Mouse (Mus musculus) stomach, embryonic 16.5 days (tissue): ENCODE data around the gene Lrrc42. TPM values are rescaled to one million over a fixed set of nuclear protein-coding genes. Genes with fewer than 3 reads are reported as not detected.

Experiments used
- ATAC-seq: fragments of 200-750 bp; cut with Nextera tagmentation; 2 replicates; pipeline ENCODE4 v1.8.0; 2017; ENCODE audit warnings: moderate number of reproducible peaks, moderate TSS enrichment; ENCODE audit not compliant: insufficient read depth, low FRiP score
- H3K27ac ChIP-seq: fragments of 300-500 bp; sonication (generic); 2 replicates; pipeline ENCODE4 v1.5.1; 2014; ENCODE audit warnings: low read length
- H3K27me3 ChIP-seq: fragments of 300-500 bp; sonication (generic); 2 replicates; pipeline ENCODE4 v1.6.1; 2014; ENCODE audit warnings: low read length, control low read depth, mixed read lengths; ENCODE audit not compliant: control insufficient read depth, insufficient read depth
- H3K36me3 ChIP-seq: fragments of 300-500 bp; sonication (generic); 2 replicates; pipeline ENCODE4 v1.6.1; 2014; ENCODE audit warnings: low read length; ENCODE audit not compliant: control insufficient read depth, insufficient read depth
- H3K4me1 ChIP-seq: fragments of 300-500 bp; sonication (generic); 2 replicates; pipeline ENCODE4 v1.6.1; 2014; ENCODE audit warnings: low read length, control low read depth, mixed read lengths; ENCODE audit not compliant: control insufficient read depth, insufficient read depth
- H3K4me2 ChIP-seq: fragments of 300-500 bp; sonication (generic); 2 replicates; pipeline ENCODE4 v1.6.1; 2014; ENCODE audit warnings: low read depth, low read length, mixed read lengths
- H3K4me3 ChIP-seq: fragments of 300-500 bp; sonication (generic); replicated peaks from 2 replicates; pipeline ENCODE4 v1.5.1; 2014; ENCODE audit warnings: mild to moderate bottlenecking, low read length
- H3K9ac ChIP-seq: fragments of 300-500 bp; sonication (generic); 2 replicates; pipeline ENCODE4 v1.6.1; 2014; ENCODE audit warnings: low read length
- H3K9me3 ChIP-seq: fragments of 300-500 bp; sonication (generic); replicated peaks from 2 replicates; pipeline ENCODE4 v1.6.1; 2016; ENCODE audit warnings: low read length, control low read depth; ENCODE audit not compliant: control insufficient read depth
- WGBS: fragments of 180-500 bp; shearing (Covaris S2); extraction: QIAGEN DNeasy Blood & Tissue Kit; methylation state at CpG from one replicate; pipeline ENCODE4 v1.1.7; 2014; 5-methylcytosine and 5-hydroxymethylcytosine counted together
- polyA plus RNA-seq: library from polyadenylated mRNA; unstranded; fragments of >200 nt; fragmentation: Nextera tagmentation; extraction: Ambion mirVana; gene quantifications from 2 replicates; pipeline ENCODE4 v1.2.1, GENCODE M21; 2015

The Lrrc42 gene
- polyA plus RNA-seq, 1 experiment from 2014 or later, result 52.7 TPM

DNA sequence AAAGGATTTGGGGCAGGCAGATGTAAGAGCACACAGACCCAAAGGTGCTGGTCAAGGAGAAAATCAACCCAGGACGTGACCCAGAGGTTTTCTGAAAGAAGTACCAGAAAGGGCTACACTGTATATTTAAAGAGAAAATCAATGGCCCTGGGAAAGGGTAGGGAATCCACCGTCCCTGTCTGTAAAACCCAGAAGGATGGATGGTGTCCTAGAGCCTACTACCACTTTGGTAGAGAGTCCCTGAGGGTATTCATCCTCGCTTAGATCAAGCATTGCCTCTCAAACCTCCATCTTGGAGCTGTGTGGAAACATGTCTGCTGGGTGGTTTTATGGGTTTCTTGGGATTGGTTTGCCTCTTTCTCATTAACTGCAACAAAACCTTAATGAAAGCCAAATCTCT is 1.1 kb upstream of the Lrrc42 start:
- Histone ChIP-seq H3K4me3 (peak overlapping the region; percentile 78), H3K9ac (peak overlapping the region; percentile 91), H3K4me2 (peak overlapping the region; percentile 67), H3K36me3 (no peaks in the 10 kb centered on the region), H3K27ac (peak overlapping the region; percentile 79; the same call in 1 of the 2 replicates), H3K27me3 (no peaks in the 10 kb centered on the region), H3K4me1 (peaks cover 14% of the 10 kb centered on the region), H3K9me3 (no peaks in the 10 kb centered on the region)
- 37% methylated on average over 3 of the region's 3 CpGs for WGBS
- no peak for ATAC-seq

DNA sequence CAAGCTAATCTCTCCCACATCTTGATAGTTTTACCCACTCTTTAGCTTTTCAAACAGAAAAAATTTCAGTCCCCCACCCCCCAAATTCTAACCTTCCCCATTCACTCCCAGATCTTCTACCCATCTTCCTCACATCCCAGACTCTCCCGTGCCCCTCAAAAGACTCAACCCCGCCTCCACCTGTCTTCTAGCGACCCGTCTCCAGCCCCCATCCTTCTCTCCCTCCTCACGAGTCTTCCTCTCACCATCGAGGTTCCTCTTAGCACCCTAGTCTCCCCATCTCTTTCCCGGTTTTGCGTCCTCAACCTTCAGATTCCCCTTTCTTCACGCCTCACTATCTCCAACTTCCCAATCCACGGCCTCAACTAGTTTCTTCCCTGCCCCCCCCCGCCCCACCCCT is 810 bp downstream of the Lrrc42 start:
- H3K27ac ChIP-seq, result peak overlapping the region; percentile 70; the same call in 1 of the 2 replicates
- no peaks in the 10 kb centered on the region for H3K9me3 ChIP-seq
- no peaks in the 10 kb centered on the region for H3K36me3 ChIP-seq
- WGBS, result 2% methylated on average over 11 of the region's 11 CpGs
- peak overlapping the region; percentile 82 for H3K4me2 ChIP-seq
- H3K4me1 ChIP-seq, result peaks cover 19% of the 10 kb centered on the region
- H3K27me3 ChIP-seq, result no peaks in the 10 kb centered on the region
- H3K9ac ChIP-seq, result peak overlapping the region; percentile 91
- H3K4me3 ChIP-seq, result peak overlapping the region; percentile 78
- ATAC-seq, result no peak

DNA sequence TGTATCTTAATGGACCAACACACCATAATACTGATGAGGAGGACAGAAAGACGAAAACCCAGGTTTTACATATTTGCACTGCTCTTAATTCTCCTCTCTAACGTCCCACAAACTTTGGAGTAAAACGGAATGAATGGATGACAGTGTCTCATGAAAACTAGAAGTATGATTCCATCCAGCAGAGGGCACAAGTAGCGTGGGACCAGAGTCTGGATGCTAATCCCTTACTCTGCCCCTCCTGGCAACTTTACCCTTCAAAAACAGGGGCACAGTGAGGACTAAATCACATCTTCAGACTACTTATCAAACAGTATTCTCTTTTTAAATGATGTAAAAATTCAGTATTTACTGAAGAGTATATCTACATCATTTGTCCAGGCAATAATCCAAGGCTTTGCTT is 2.8 kb downstream of the Lrrc42 start:
- Histone ChIP-seq H3K4me1 (peaks cover 26% of the 10 kb centered on the region), H3K9me3 (no peaks in the 10 kb centered on the region), H3K4me3 (no peak overlapping the region), H3K27ac (no peak overlapping the region), H3K9ac (no peak overlapping the region), H3K36me3 (no peaks in the 10 kb centered on the region), H3K4me2 (no peak overlapping the region), H3K27me3 (no peaks in the 10 kb centered on the region)
- no peak for ATAC-seq
- 26% methylated on average over 4 of the region's 4 CpGs for WGBS

DNA sequence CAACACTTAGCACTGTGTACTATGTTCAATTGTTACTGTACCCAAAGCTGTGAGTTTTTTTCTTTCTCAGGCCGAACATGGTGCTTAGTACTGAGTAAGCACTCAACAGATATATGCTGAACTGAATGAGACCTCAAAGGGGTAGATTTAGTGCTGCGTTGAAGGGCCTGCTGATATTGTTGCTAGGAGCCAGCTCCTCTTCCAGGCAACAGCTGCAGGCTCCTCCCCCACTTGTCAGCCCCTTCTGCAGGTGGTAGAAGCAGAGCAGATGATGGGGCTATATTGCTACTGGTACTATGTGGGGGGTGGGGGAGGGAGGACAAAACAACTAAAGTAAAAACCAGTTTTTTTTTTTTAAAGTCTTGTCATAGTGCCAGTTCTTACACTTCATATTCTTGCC is 3.9 kb downstream of the Lrrc42 start:
- H3K9me3 ChIP-seq, result no peaks in the 10 kb centered on the region
- peaks cover 30% of the 10 kb centered on the region for H3K4me1 ChIP-seq
- H3K36me3 ChIP-seq, result no peaks in the 10 kb centered on the region
- no peak overlapping the region for H3K4me2 ChIP-seq
- no peak overlapping the region for H3K4me3 ChIP-seq
- no peak overlapping the region for H3K9ac ChIP-seq
- H3K27me3 ChIP-seq, result no peaks in the 10 kb centered on the region
- ATAC-seq, result no peak
- H3K27ac ChIP-seq, result no peak overlapping the region
- WGBS, result 46% methylated on average over 2 of the region's 2 CpGs

DNA sequence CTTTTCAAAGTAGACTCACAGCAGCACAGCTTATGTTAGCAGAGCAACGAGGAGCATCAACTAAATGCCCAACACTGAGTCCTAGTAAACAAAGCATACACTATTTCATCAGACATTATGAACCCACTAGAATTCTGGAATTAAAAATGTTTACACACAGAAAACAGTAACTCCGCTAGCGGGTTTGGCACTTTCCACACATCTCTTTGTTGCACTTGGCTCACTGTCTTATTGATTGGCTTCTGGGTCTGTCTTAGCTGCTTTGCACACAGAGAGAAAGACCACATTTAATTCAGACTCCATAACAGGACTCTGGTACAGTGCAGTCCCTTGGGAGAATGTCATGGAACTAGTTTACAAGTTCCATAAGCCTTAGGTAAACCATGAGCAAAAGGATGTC is 5.3 kb downstream of the Lrrc42 start:
- no peaks in the 10 kb centered on the region for H3K27me3 ChIP-seq
- H3K4me2 ChIP-seq, result no peak overlapping the region
- no peak overlapping the region for H3K4me3 ChIP-seq
- 71% methylated on average over 3 of the region's 3 CpGs for WGBS
- H3K36me3 ChIP-seq, result no peaks in the 10 kb centered on the region
- H3K4me1 ChIP-seq, result peaks cover 33% of the 10 kb centered on the region
- no peak overlapping the region for H3K27ac ChIP-seq
- H3K9ac ChIP-seq, result no peak overlapping the region
- no peaks in the 10 kb centered on the region for H3K9me3 ChIP-seq
- ATAC-seq, result no peak

DNA sequence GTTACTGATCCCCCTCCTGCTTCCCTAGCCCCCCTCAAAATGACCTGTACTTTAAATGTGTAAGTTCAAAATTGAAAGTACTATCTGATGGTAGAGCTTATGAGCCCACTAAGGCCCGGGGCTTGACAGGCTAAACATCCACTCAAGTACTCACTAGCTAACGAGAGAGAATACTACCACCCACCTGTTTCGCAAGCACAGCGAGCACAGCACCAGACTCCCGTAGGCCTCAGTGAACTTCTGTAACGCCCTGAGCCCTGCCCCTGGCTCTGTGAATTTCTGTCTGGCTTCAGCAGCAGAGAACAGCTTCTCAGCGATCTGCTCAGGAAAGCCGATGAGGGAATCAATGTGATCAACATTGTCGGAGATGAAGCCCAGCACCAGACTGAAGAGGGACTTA is 6.2 kb downstream of the Lrrc42 start:
- Histone ChIP-seq H3K36me3 (no peaks in the 10 kb centered on the region), H3K4me1 (peaks cover 29% of the 10 kb centered on the region), H3K4me3 (no peak overlapping the region), H3K9me3 (no peaks in the 10 kb centered on the region), H3K4me2 (no peak overlapping the region), H3K9ac (no peak overlapping the region), H3K27me3 (no peaks in the 10 kb centered on the region), H3K27ac (no peak overlapping the region)
- WGBS, result 76% methylated on average over 9 of the region's 9 CpGs
- no peak for ATAC-seq

DNA sequence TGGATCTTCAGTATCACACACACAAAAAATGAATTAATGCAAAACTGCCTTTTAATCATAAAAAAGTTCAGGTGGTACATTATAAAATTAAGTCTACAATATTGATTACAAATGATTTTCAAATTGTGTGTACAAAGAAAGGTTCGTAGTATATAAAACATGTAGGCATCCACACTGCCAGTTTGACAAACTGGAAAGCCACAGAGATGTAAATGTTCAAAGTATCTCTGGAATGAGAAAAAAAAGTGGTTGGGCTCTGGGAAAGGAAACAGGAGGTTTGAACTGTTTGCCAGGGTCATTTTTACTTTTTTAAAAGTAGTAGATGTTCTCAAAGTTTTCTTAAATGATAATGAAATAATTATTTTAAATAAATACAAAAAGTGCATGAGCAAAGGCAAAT is 7.3 kb downstream of the Lrrc42 start:
- Histone ChIP-seq H3K9ac (no peak overlapping the region), H3K4me1 (peaks cover 26% of the 10 kb centered on the region), H3K27me3 (no peaks in the 10 kb centered on the region), H3K9me3 (no peaks in the 10 kb centered on the region), H3K4me2 (no peak overlapping the region), H3K36me3 (no peaks in the 10 kb centered on the region), H3K27ac (peak overlapping the region; percentile 69), H3K4me3 (no peak overlapping the region)
- WGBS, result 30% methylated on average over 1 of the region's 1 CpGs
- ATAC-seq, result no peak

DNA sequence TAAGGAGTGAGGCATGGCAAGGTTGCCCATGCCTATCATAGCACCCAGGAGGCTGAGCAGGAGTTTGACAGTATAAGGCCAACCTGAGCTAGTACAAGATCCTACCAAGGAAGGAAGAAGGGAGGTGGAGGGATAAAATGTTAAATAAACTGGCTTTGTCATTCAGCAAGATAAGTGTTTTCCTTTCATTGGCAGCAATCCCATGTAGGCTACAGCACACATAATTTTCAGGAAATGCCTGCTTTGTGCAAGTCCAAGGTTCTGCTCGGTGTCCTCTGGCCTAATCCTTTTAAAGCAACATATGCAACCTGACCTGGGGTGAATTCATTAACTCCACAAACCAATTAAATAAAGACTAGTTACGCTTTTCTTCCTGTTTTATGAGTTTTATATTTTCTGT is 8.0 kb downstream of the Lrrc42 start:
- Histone ChIP-seq H3K9me3 (no peaks in the 10 kb centered on the region), H3K4me3 (no peak overlapping the region), H3K4me1 (peaks cover 24% of the 10 kb centered on the region), H3K4me2 (no peak overlapping the region), H3K36me3 (peaks cover 3% of the 10 kb centered on the region; the same call in 1 of the 2 replicates), H3K9ac (no peak overlapping the region), H3K27me3 (no peaks in the 10 kb centered on the region), H3K27ac (peak overlapping the region; percentile 69)
- WGBS, result 50% methylated on average over 2 of the region's 2 CpGs
- ATAC-seq, result no peak

DNA sequence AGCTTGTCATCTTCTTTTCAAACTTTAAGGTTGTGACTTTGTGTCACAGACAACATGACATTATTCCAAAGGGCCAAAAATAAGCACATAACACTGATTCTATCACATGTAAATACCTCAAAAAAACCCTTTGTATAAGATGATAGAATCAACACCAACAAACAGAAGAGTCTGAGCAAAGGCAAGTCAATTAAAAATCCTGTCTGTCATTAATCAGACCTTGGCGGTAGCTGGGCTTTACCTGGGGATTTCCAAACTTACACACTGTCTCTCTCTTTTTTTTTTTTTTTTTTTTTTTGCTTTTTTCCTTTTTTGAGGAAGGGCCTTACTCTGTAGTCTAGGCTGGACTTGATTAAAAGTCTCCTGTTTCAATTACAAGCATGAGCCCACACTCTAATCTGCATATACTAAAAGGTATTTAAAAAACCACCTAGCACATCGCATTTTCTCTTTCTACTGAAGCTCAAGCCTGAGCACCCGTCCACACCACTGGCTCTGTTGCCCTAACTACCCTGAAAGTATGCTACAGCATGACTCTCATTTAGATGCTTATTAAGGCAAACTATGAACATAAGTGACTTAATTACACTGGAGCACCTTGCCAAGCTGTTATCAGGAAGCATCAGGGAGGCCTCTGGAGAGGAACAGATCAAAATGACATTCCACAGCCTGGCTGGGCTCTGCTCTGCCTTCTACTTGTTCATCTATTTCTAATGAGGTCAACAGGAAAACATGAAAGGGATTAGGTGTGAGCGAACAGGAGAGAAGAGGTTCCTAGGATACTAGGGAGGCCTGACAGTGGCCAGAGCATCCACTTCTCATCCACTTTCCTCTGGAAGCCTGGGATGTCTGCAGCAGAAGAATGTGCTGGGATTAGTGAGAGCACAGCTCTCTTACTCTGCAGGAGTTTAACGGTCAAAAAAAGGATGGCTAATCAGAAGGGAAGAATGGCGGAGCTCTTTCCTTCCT is 9.7 kb downstream of the Lrrc42 start:
- WGBS, result 73% methylated on average over 6 of the region's 6 CpGs
- H3K9ac ChIP-seq, result no peak overlapping the region
- no peak for ATAC-seq
- no peaks in the 10 kb centered on the region for H3K9me3 ChIP-seq
- H3K4me2 ChIP-seq, result no peak overlapping the region
- H3K4me3 ChIP-seq, result no peak overlapping the region
- peaks cover 16% of the 10 kb centered on the region; the same call in 1 of the 2 replicates for H3K36me3 ChIP-seq
- H3K27ac ChIP-seq, result 0 out of 2 replicates have a peak overlapping the region, but pooled peaks have one; percentile 17
- H3K4me1 ChIP-seq, result peaks cover 17% of the 10 kb centered on the region
- H3K27me3 ChIP-seq, result no peaks in the 10 kb centered on the region
